Mouse (Mus musculus): ENCODE data around the gene C2cd4c.

The C2cd4c gene

GRCm38 (mm10) chr10:79613578-79614304 lies at the start of gene C2cd4c:
C2cd4c (minus strand) TSS chr10:79614025.
- peak; percentile 49 for DNase-seq (ENCODE audit: low read depth)

- DNase-seq (ENCODE audit: low read depth) = no peak
Observed at GRCm38 (mm10) chr10:79661861-79662260, 48.0 kb upstream of the C2cd4c start.

- DNase-seq (ENCODE audit: low read depth) = no peak
Observed at GRCm38 (mm10) chr10:79660298-79660697, 46.5 kb upstream of the C2cd4c start.

- no peak for DNase-seq (ENCODE audit: low read depth)
Observed at GRCm38 (mm10) chr10:79658829-79659228, 45.0 kb upstream of the C2cd4c start.

- DNase-seq (ENCODE audit: low read depth) = no peak
Observed at GRCm38 (mm10) chr10:79654946-79655395, 41.1 kb upstream of the C2cd4c start.

GRCm38 (mm10) chr10:79652789-79653188 lies 39.0 kb upstream of the C2cd4c start:
- no peak for DNase-seq (ENCODE audit: low read depth)

GRCm38 (mm10) chr10:79649070-79649751 lies 35.4 kb upstream of the C2cd4c start:
- DNase-seq (ENCODE audit: low read depth) = peak; percentile 63

- no peak for DNase-seq (ENCODE audit: low read depth)
Observed at GRCm38 (mm10) chr10:79645711-79646110, 31.9 kb upstream of the C2cd4c start, which contains the start of gene Odf3l2. Odf3l2 (minus strand) TSS chr10:79645738.

GRCm38 (mm10) chr10:79638486-79639204 lies 24.8 kb upstream of the C2cd4c start:
- no peak for DNase-seq (ENCODE audit: low read depth)

- no peak for DNase-seq (ENCODE audit: low read depth)
Observed at GRCm38 (mm10) chr10:79637128-79638110, 23.6 kb upstream of the C2cd4c start, which contains the start of gene Shc2. Shc2 (minus strand) TSS chr10:79637918.

- DNase-seq (ENCODE audit: low read depth) = no peak
Observed at GRCm38 (mm10) chr10:79636287-79636686, 22.5 kb upstream of the C2cd4c start.

- no peak for DNase-seq (ENCODE audit: low read depth)
Observed at GRCm38 (mm10) chr10:79633006-79633777, 19.4 kb upstream of the C2cd4c start.

GRCm38 (mm10) chr10:79631432-79631831 lies 17.6 kb upstream of the C2cd4c start:
- DNase-seq (ENCODE audit: low read depth) = no peak

- DNase-seq (ENCODE audit: low read depth) = no peak
Observed at GRCm38 (mm10) chr10:79628377-79628776, 14.6 kb upstream of the C2cd4c start.

- no peak for DNase-seq (ENCODE audit: low read depth)
Observed at GRCm38 (mm10) chr10:79626156-79626555, 12.3 kb upstream of the C2cd4c start.

- DNase-seq (ENCODE audit: low read depth) = no peak
Observed at GRCm38 (mm10) chr10:79625398-79625797, 11.6 kb upstream of the C2cd4c start.

GRCm38 (mm10) chr10:79623950-79624349 lies 10.1 kb upstream of the C2cd4c start:
- DNase-seq (ENCODE audit: low read depth) = no peak

GRCm38 (mm10) chr10:79616376-79616775 lies 2.6 kb upstream of the C2cd4c start:
- DNase-seq (ENCODE audit: low read depth) = no peak

GRCm38 (mm10) chr10:79615860-79616259 lies 2.0 kb upstream of the C2cd4c start:
- no peak for DNase-seq (ENCODE audit: low read depth)

- no peak for DNase-seq (ENCODE audit: low read depth)
Observed at GRCm38 (mm10) chr10:79614305-79614643, 449 bp upstream of the C2cd4c start.

Measured in c-Kit-positive CD71-negative TER-119-negative erythroid progenitor cells, embryonic 14.5 days (primary cell).